Mouse (Mus musculus): ENCODE results near the gene Gli2.

Gli2 gene

DNA sequence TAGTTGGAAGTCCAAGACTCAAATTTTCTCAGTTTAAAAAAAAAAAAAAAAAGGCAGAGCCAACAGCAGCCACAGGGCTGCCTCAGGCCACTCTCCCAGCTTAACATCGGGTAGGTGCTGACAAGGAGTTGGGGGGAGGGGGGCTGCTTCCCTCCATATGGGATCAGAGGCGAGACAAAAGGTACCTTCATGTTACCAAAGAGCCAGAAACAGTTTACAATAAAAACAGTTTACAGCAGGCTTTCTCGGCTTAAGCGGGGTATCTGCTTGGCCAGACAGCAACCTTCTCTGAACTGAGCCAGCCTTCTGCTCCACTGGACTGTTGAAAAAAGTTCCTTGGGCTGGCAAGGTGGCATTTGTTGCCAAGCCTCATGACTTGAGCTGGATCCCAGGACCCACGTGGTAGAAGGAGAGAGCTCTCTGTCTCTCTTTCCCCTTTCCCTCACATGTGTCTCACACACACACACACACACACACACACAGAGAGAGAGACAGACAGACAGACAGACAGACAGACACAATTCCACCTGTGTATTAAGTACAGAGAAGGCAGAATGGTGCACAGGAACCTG lies 113.1 kb downstream of the Gli2 start:
- 60% methylated on average over 5 of the region's 5 CpGs for WGBS

DNA sequence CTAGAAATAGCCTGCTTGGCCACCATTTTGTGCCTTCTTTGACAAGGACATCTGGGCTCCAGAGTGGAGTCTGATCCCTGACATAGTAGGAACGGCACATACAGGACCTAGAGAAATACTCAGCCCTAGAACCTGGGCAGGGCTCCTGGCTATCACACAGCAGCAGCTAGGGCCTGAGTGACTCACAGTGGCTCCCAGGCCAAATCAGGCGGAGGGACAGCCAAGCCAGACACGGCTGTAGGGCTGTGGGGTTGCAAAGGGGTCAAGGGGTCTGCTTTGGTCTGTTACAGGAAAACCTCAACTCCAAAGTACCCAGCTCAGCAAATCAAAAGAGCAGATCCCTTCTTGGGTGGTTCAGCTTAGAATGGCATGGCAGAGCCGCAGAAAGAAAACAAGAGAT lies 115.2 kb downstream of the Gli2 start:
- WGBS, result 85% methylated on average over 4 of the region's 4 CpGs

DNA sequence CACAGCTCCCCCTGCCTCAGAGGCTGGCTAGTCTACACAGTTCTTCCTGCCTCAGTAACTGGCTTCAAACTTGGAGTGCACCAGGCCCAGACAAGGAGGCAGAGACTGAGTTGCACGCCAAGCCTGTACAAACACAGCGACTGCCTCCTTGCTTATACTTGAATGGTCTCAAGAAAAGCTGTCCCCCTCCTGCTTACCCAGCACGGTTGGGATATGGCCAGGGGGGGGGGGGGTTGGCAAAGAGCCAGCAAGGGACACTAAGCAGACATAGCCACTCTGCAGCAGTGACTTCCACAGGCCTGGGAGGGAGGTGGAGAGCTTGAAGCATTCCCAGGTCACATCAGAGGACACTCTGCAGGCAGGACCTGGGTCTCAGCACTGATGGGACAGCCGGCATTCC lies 117.3 kb downstream of the Gli2 start:
- WGBS, result 44% methylated on average over 4 of the region's 4 CpGs

- WGBS, result 72% methylated on average over 6 of the region's 6 CpGs
Measured at GRCm38 (mm10) chr1:118935518-118935917, 117.9 kb downstream of the Gli2 start.

- WGBS, result 92% methylated on average over 5 of the region's 5 CpGs
Measured at GRCm38 (mm10) chr1:118932167-118932566, 121.3 kb downstream of the Gli2 start.

- 72% methylated on average over 12 of the region's 12 CpGs for WGBS
Measured at GRCm38 (mm10) chr1:118927543-118928354, 125.7 kb downstream of the Gli2 start.

- 82% methylated on average over 7 of the region's 7 CpGs for WGBS
Measured at GRCm38 (mm10) chr1:118926556-118926955, 126.9 kb downstream of the Gli2 start.

DNA sequence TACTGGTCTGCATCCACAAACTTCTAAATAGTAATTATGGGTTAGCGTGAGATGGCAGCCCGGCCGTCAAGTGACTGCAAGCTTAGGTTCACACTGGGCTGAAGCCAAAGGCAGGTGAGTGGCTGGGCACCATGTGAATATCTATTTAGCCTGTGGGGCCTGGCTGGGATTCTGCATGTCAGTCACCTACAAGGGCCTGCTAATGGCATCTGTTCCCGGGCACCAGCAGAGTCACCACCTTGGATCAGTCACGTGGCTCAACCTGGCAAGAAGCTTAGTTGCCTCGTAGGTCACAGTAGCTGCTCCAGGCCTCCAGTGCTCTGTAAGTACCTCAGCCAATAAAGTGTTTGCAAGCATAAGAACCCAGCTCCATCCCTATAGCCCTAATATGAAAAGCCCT lies 131.2 kb downstream of the Gli2 start:
- WGBS, result 84% methylated on average over 6 of the region's 6 CpGs

- WGBS, result 92% methylated on average over 7 of the region's 7 CpGs
Measured at GRCm38 (mm10) chr1:118917520-118918220, 135.7 kb downstream of the Gli2 start.

DNA sequence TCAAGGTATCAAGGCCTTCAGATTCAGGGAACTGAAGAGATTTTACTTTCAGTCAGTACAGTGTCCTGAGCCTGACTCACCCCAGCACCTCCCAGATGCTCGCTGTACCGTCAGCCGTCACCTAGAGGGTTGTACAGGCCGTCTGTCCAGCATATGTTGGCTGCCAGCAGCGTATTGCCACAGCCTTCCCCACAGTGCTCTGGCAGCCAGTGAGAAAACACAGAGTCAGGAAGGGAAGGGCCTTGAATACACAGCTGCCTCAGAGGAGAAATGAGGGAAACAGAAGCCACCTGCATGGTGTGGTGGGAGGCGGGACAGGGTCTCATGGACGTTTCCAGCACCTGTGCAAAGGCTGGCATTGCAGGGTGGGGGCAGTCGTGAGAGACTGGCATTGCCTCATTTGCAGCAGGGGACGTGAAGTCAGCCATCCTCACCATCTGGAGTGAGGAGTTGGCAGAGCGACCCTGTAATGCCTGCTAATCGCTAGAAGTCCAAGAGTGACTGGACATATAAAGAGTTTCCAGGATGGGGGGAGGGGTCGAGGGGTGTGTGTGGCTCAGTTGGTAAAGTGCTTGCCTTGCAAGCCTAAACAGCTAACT lies 136.8 kb downstream of the Gli2 start:
- WGBS, result 65% methylated on average over 12 of the region's 12 CpGs

- 65% methylated on average over 17 of the region's 17 CpGs for WGBS
Measured at GRCm38 (mm10) chr1:118913414-118914385, 139.7 kb downstream of the Gli2 start.

DNA sequence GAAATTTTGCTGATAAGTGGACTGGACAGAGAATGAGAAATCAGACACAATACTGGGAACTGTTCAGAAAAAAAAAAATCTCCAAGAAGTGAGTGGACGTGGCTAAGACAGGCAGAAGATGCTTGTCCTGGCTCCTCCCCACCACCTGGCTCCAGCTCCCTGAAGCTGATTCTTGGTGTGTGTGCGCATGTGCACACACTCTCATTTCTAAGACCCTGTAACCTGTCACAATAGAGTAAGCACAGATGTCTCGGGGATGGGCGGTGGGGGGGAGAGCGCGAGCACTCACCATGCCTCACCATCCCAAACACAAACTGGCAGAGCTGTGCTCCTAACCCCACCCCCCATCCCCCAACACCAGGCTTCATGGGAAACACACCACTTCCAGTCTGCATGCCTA lies 140.5 kb downstream of the Gli2 start:
- WGBS, result 35% methylated on average over 6 of the region's 6 CpGs

- 69% methylated on average over 3 of the region's 3 CpGs for WGBS
Measured at GRCm38 (mm10) chr1:118911427-118911727, 142.0 kb downstream of the Gli2 start.

GRCm38 (mm10) chr1:118910693-118911426 lies 142.6 kb downstream of the Gli2 start:
- WGBS, result 53% methylated on average over 13 of the region's 13 CpGs

DNA sequence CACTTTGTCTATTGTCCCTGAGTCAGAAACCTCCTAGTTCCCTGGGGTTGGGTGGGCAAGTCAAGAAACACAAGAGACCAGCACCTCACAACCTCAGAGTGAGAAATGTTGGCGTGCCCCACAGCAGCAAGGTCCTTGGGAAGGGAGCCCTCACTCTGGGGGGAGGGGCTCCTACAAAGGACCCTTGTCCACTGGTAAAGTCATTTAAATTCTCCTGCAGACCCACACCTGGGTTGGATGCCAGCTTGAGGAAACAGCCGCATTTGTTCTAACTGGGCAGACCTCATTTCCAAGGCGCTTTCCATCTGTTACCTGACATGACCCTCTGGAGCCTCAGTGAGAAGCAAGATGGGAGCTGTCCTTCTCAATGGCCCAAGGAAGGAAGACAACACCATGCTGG lies 144.4 kb downstream of the Gli2 start:
- 73% methylated on average over 3 of the region's 3 CpGs for WGBS

- WGBS, result 44% methylated on average over 9 of the region's 9 CpGs
Measured at GRCm38 (mm10) chr1:118907574-118907973, 145.8 kb downstream of the Gli2 start.

- 72% methylated on average over 5 of the region's 5 CpGs for WGBS
Measured at GRCm38 (mm10) chr1:118905319-118905718, 148.1 kb downstream of the Gli2 start.

DNA sequence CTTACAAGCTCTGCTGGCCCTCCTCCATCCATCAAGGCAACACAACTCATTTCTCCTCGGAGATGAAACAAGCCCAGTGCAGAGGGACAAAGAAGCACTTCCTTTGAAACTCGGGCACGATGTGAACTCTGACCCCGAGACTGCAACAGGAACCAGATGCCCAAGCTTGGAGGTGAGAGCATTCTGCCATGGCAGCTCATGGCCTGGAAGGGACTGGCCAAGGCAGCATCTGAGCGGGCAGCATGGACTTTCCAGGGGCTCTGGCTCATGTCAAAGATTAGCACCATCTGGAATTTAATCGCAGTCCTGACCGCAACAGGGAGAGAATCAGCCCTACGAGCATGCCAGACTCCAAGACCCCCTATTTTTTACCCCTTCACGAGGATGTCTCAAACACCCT lies 148.5 kb downstream of the Gli2 start:
- WGBS, result 63% methylated on average over 9 of the region's 9 CpGs

- WGBS, result 90% methylated on average over 3 of the region's 3 CpGs
Measured at GRCm38 (mm10) chr1:118904431-118904830, 149.0 kb downstream of the Gli2 start.

GRCm38 (mm10) chr1:118903742-118904141 lies 149.7 kb downstream of the Gli2 start:
- WGBS, result 83% methylated on average over 3 of the region's 3 CpGs
